15 mouse cellular contexts compared by ENCODE assay signal in the genomic region with DNA sequence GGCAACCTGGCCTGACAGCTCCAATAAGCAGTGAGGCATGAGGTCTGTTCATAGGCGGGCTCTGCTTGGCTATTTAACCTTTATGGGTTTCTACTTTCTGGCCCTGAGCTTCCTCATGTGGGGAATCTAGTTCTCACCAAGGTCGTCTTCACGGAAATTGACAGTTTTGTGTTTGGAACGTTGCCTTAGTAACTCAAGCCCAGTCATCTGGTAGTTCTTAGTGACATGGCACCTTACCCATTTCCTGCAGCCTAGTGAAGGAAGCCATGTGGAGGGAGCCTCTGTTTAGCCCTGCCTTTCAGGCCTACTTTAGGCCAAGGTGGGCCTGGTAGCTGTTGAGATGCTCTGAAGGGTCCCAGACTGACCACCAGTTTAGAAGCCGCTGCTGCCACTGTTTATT.
A peak's percentile ranks its signal among the peaks of the same experiment; 100 is the strongest.
DNase-seq lines count a peak whose midpoint lies in the region; ATAC-seq lines count a peak whose summit lies in the region.
"Had no signal": no experiment of that assay in that cellular context is flagged by ENCODE, and none has a peak within 500 bp of the region (broad histone marks: within the 10 kb centered on the region; RNA-seq: fewer than 3 reads in every experiment).

No protein-coding gene starts in this region.

- H3K36me3 ChIP-seq in intestine, embryonic 15.5 days: no peaks in the 10 kb centered on the region
- H3K36me3 ChIP-seq in intestine, embryonic 16.5 days (ENCODE audit: control insufficient read depth, insufficient read depth, low read length): no peaks in the 10 kb centered on the region
- H3K36me3 ChIP-seq: liver, embryonic 15.5 days had no signal

- no peak overlapping the region for H3K4me2 ChIP-seq in intestine, embryonic 15.5 days (replicated peaks)
- H3K4me2 ChIP-seq in intestine, embryonic 16.5 days (ENCODE audit: low read depth, low read length): no peak overlapping the region
- H3K4me2 ChIP-seq: liver, embryonic 15.5 days had no signal

- no peaks in the 10 kb centered on the region for H3K27me3 ChIP-seq in intestine, embryonic 15.5 days (replicated peaks)
- H3K27me3 ChIP-seq in intestine, embryonic 16.5 days (replicated peaks; ENCODE audit: control insufficient read depth, insufficient read depth, low read length): no peaks in the 10 kb centered on the region
- H3K27me3 ChIP-seq: liver, embryonic 15.5 days had no signal

- peaks cover 6% of the 10 kb centered on the region; the same call in 1 of the 2 replicates for H3K4me1 ChIP-seq in intestine, embryonic 15.5 days (replicated peaks)
- H3K4me1 ChIP-seq in intestine, embryonic 16.5 days (ENCODE audit: control insufficient read depth, insufficient read depth, low read length): peaks cover 4% of the 10 kb centered on the region
- H3K4me1 ChIP-seq: liver, embryonic 15.5 days had no signal

- WGBS in intestine, embryonic 15.5 days: 71% methylated on average over 5 of the region's 5 CpGs
- WGBS in intestine, embryonic 16.5 days: 63% methylated on average over 5 of the region's 5 CpGs

- peak; percentile 80 for DNase-seq in 416B (ENCODE audit: low read depth)
- DNase-seq in CD4-positive helper T cell, adult 2 months (ENCODE audit: low read depth, low spot score): peak; percentile 20
- DNase-seq in forelimb bud, embryonic 11.5 days (ENCODE audit: low read depth, low spot score): peak; percentile 79
- DNase-seq in thymus, adult 18-20 months: no peak
- DNase-seq in spleen, postnatal 14 days (ENCODE audit: low spot score in 2 of 2): no peak
- DNase-seq: heart, adult 2 months; heart, postnatal 4 days; layer of hippocampus, postnatal 36 days had no signal

- ATAC-seq in intestine, embryonic 15.5 days: 0 out of 2 replicates have a peak, but pooled peaks have one; percentile 31
- no peak for ATAC-seq in intestine, embryonic 16.5 days
- ATAC-seq in erythroblast, adult 5-6 weeks (replicated peaks; ENCODE audit: low FRiP score, poor library complexity, severe bottlenecking): no peak
- ATAC-seq: activated CD4-positive, CD25-positive, alpha-beta regulatory T cell, adult 4 months had no signal

- H3K9ac ChIP-seq in intestine, embryonic 15.5 days: no peak overlapping the region
- H3K9ac ChIP-seq in intestine, embryonic 16.5 days (ENCODE audit: low read depth, low read length): no peak overlapping the region
- H3K9ac ChIP-seq: liver, embryonic 15.5 days had no signal

- no peaks in the 10 kb centered on the region for H3K9me3 ChIP-seq in intestine, embryonic 15.5 days
- H3K9me3 ChIP-seq in intestine, embryonic 16.5 days (ENCODE audit: control insufficient read depth, low read length): no peaks in the 10 kb centered on the region
- H3K9me3 ChIP-seq: liver, embryonic 15.5 days had no signal

- H3K27ac ChIP-seq in intestine, embryonic 15.5 days: no peak overlapping the region
- no peak overlapping the region for H3K27ac ChIP-seq in intestine, embryonic 16.5 days (ENCODE audit: low read length)
- H3K27ac ChIP-seq: heart, adult 2 months; liver, embryonic 15.5 days; macrophage had no signal

- no peak overlapping the region for H3K4me3 ChIP-seq in intestine, embryonic 15.5 days (replicated peaks)
- H3K4me3 ChIP-seq in intestine, embryonic 16.5 days (ENCODE audit: low read length): no peak overlapping the region
- H3K4me3 ChIP-seq: heart, adult 2 months; liver, embryonic 15.5 days; myocyte had no signal

Comparison
In these comparisons a context has a peak if more than half of its experiments do, and no peak if none do; other contexts are left out.
1. DNase-seq: peak in 416B (single experiment), CD4-positive helper T cell, adult 2 months (single experiment) and forelimb bud, embryonic 11.5 days (single experiment); none in thymus, adult 18-20 months (0 of 2) and spleen, postnatal 14 days (0 of 2).